Mouse (Mus musculus) kidney, adult 8-10 months (tissue): ENCODE results near the gene Cnpy1.

ENCODE experiments used
- DNase-seq, 2 experiments: peaks; one replicate each; pipeline ENCODE4 v3.0.0; 2022

Cnpy1 gene

GRCm38 (mm10) chr5:28161938-28162402 is 83.6 kb downstream of the Cnpy1 start:
- DNase-seq, result no peak

GRCm38 (mm10) chr5:28161383-28161937 is 84.1 kb downstream of the Cnpy1 start:
- DNase-seq, result no peak

- no peak for DNase-seq
These were observed 85.6 kb downstream of the Cnpy1 start for GRCm38 (mm10) chr5:28159891-28160470.

- no peak for DNase-seq
These were observed 86.5 kb downstream of the Cnpy1 start for GRCm38 (mm10) chr5:28159072-28159458.

- no peak for DNase-seq
These were observed 87.1 kb downstream of the Cnpy1 start for GRCm38 (mm10) chr5:28158308-28159071.

GRCm38 (mm10) chr5:28157781-28158180 is 87.8 kb downstream of the Cnpy1 start:
- no peak for DNase-seq

GRCm38 (mm10) chr5:28157044-28157730 is 88.4 kb downstream of the Cnpy1 start:
- DNase-seq, result no peak
